Mouse (Mus musculus): ENCODE measurements around the gene Tcte1.
A peak's percentile ranks its signal among the peaks of the same experiment; 100 is the strongest.

Tcte1 gene

DNA sequence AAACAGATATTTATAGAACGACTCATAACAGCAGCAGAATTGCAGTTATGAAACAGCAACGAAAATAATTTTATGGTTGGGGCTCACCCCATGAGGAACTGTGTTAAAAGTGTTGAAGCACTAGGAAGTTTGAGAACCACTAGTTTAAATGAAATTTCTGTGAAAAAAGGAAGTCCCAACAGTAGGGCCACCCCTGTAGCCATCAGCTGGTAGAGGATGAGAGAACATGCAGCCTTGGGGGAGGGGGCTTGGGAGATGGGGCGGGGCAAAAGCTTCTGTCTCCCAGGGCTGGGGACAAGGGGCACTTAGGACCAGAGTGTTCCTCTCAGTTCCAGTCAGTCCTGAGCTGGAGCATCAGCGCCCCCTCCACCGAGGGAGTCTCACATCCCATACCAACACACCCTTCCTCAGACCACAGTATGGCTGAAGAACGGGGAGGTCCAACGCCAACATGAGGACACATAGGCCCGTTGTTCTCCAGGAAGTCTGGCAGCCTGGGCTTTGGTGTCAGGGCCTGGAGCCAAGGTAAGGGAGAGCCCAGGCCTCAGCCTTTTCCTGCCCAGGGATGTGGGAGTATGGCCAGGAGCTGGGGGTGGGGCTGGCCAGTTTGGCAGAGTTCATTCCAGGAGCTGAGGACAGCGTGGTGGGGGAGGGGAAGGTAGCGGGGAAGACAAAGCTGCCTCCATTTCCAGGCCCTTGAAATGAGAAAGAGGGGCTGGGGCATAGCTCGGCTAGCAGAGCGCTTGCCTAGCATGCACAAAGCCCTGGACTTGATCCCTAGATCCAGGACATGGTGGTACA lies 61.1 kb downstream of the Tcte1 start:
- no peak for DNase-seq (ENCODE audit: low read depth, low spot score)

DNA sequence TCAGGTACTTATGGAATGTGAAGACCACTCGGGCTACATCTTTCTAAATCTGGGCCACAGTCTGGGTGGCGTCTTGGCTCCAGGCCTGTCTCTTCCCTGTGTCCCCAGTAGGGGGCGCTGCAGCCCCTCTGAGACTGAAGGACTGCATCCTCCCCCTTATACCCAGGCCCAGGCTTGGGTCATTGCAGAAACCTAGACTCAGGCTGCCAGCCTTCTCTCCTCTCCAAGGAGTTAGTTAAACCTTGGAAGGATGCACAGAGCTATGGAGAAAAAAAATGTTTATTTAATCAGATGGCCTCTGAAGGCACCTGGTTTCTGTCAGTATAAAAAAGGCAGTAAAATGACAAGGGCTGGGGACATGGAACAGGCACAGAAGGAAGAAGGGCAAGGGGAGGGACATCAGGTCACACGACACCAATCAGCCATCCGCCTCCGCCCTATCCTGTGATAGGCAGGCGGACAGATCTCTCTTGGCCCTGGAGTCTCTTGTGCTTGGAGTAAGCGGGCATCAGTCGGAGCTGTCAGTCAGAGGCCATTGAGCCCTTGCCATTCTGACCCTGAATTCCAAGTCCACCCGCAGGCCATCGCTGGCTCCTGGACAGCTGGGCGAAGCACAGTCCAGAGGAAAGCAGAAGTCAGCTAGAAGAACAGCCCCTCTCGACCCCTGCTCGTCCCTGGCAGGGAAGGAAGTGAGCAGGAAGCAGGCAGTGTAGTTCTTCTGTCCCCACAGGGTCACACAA lies 61.9 kb downstream of the Tcte1 start:
- peak; percentile 81 for DNase-seq (ENCODE audit: low read depth, low spot score)

GRCm38 (mm10) chr17:45585725-45586448 lies 62.7 kb downstream of the Tcte1 start:
- DNase-seq (ENCODE audit: low read depth, low spot score) = no peak

DNA sequence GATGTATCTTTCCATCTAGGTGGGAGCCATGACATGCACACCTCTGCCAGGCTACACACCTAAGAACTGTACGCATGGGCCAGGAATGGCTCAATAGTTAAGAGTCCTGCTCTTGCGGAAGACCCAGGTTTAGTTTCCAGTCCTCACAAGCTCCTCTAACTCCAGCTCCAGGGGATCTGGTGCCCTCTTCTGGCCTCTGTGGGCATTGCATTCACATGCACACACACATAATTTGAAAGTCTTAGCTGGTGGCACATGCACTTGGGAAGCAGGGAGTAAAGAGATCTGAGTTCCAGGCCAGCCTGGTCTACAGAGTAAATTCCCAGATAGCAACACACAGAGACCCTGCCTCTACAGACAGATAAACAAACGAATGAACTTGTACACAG lies 63.2 kb downstream of the Tcte1 start:
- DNase-seq (ENCODE audit: low read depth, low spot score) = no peak

GRCm38 (mm10) chr17:45588370-45588769 lies 65.1 kb downstream of the Tcte1 start:
- no peak for DNase-seq (ENCODE audit: low read depth, low spot score)

DNA sequence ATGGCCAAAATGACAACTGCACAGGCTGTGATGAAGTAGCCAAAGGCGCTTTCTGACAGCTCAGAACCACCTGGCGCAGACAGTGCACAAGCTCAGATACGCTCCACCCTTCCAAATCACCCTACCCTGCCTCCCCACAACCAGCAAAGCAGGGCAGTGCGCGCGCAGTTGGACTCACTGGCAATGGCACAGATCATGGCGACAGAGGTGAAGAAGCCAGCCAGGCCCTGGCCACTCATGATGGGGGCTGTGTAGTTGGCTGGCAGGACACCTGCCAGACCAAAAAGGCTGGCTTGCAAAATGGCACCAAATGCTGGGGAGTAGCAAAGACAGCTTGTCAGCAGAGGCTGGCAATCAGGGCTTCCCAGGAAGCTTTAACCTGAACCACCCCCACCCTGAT lies 66.0 kb downstream of the Tcte1 start:
- no peak for DNase-seq (ENCODE audit: low read depth, low spot score)

GRCm38 (mm10) chr17:45589844-45590243 lies 66.6 kb downstream of the Tcte1 start:
- no peak for DNase-seq (ENCODE audit: low read depth, low spot score)

- DNase-seq (ENCODE audit: low read depth, low spot score) = no peak
Observed at GRCm38 (mm10) chr17:45590410-45590809, 67.2 kb downstream of the Tcte1 start.

GRCm38 (mm10) chr17:45591701-45592605 lies 68.7 kb downstream of the Tcte1 start:
- DNase-seq (ENCODE audit: low read depth, low spot score) = no peak

Measured in forelimb bud, embryonic 11.5 days (tissue).